Mouse (Mus musculus) testis, adult 2 months (tissue): Measurements from ENCODE around the gene Capn10.
"Not testable (repeated sequence)": the region's sequence is repeated elsewhere in the genome, so short reads cannot be mapped to it uniquely, and the experiment has no call there.

Source experiments
- CTCF ChIP-seq: fragments of 200-500 bp; IDR thresholded peaks from 2 replicates; pipeline ENCODE4 v1.5.1; 2012; ENCODE audit warnings: low read depth, mild to moderate bottlenecking, inconsistent platforms, low read length, moderate library complexity; ENCODE audit not compliant: control insufficient read depth, insufficient read depth, insufficient replicate concordance
- POLR2A ChIP-seq: fragments of 200-500 bp; IDR thresholded peaks from 2 replicates; pipeline ENCODE4 v1.6.1; 2012; ENCODE audit warnings: low read depth, mild to moderate bottlenecking, inconsistent platforms, low read length, moderate library complexity; ENCODE audit not compliant: control insufficient read depth

DNA sequence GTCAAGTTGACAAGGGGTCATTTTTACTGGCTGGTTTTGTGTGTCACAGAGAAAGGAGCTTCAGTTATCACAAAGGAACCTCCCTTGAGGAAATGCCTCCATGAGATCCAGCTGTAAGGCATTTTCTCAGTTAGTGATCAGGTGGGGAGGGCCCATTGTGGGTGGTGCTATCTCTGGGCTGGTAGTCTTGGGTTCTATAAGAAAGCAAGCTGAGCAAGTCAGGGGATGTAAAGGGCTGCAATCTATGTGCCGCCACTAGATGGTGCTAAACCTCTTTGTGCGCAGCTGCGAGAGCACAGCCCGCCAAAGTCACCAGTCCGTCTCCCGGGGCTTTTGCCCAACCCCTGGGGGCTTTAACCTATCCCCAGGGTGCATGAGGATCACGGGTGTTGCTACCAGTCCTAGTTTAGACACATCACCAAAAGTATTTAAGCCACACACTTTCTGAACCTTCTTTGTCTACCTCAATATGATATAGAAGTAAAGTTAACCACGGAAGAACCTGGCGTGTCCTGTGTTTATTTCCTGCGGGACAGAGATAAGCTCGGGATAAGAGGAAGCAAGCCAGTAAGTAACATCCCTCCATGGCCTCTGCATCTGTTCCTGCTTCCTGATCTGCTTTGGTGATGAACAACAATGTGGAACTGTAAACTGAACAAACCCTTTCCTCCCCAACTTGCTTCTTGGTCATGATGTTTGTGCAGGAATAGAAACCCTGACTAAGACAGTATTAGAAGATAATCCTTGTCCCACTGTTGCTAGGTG, 22.6 kb downstream of the Capn10 start:
- TF ChIP-seq CTCF = peak; percentile 31; the same call in 1 of the 2 replicates
- not testable (repeated sequence) for TF ChIP-seq POLR2A
